Mouse (Mus musculus) forebrain, postnatal 0 days (tissue): ENCODE data around the gene Tor1a. TPM values are rescaled to one million over a fixed set of nuclear protein-coding genes. Genes with fewer than 3 reads are reported as not detected.

Experiments used
- ATAC-seq: fragments of 200-750 bp; cut with Nextera tagmentation; 2 replicates; pipeline ENCODE4 v1.8.0; 2017; ENCODE audit warnings: mild to moderate bottlenecking, moderate library complexity
- DNase-seq: peaks from one replicate; pipeline ENCODE4 v3.0.0-alpha.2; 2015
- H3K27ac ChIP-seq: fragments of 300-500 bp; sonication (generic); 2 replicates; pipeline ENCODE4 v1.5.1; 2014; ENCODE audit warnings: low read depth, mild to moderate bottlenecking, antibody characterized with exemption, low read length, moderate library complexity, mixed read lengths
- H3K27me3 ChIP-seq: fragments of 300-500 bp; sonication (generic); 2 replicates; pipeline ENCODE4 v1.6.1; 2014; ENCODE audit warnings: mild to moderate bottlenecking, low read length, mixed read lengths; ENCODE audit not compliant: insufficient read depth
- H3K36me3 ChIP-seq: fragments of 300-500 bp; sonication (generic); 2 replicates; pipeline ENCODE4 v1.6.1; 2014; ENCODE audit warnings: mild to moderate bottlenecking, moderate library complexity; ENCODE audit not compliant: insufficient read depth
- H3K4me1 ChIP-seq: fragments of 300-500 bp; sonication (generic); 2 replicates; pipeline ENCODE4 v1.6.1; 2014; ENCODE audit warnings: antibody characterized with exemption; ENCODE audit not compliant: insufficient read depth
- H3K4me2 ChIP-seq: fragments of 300-500 bp; sonication (generic); 2 replicates; pipeline ENCODE4 v1.6.1; 2014; ENCODE audit warnings: low read depth, mild to moderate bottlenecking, moderate library complexity
- H3K4me3 ChIP-seq: fragments of 300-500 bp; sonication (generic); 2 replicates; pipeline ENCODE4 v1.5.1; 2014; ENCODE audit warnings: low read depth, low read length, mixed read lengths
- H3K9ac ChIP-seq: fragments of 300-500 bp; sonication (generic); 2 replicates; pipeline ENCODE4 v1.6.1; 2014; ENCODE audit warnings: mild to moderate bottlenecking
- H3K9me3 ChIP-seq: fragments of 300-500 bp; sonication (generic); 2 replicates; pipeline ENCODE4 v1.6.1; 2016; ENCODE audit warnings: low read length
- CTCF ChIP-seq: sonication (generic); IDR thresholded peaks from 2 replicates; pipeline ENCODE4 v1.5.1; 2016; ENCODE audit warnings: antibody characterized with exemption, control low read depth, low read depth
- WGBS: fragments of 180-500 bp; shearing (Covaris S2); extraction: QIAGEN DNeasy Blood & Tissue Kit; methylation state at CpG from one replicate; pipeline ENCODE4 v1.1.7; 2014; 5-methylcytosine and 5-hydroxymethylcytosine counted together
- polyA plus RNA-seq: library from polyadenylated mRNA; unstranded; fragments of >200 nt; fragmentation: Nextera tagmentation; extraction: Ambion mirVana; gene quantifications from 2 replicates; pipeline ENCODE4 v1.2.1, GENCODE M21; 2015
- total RNA-seq: library from RNA; depleted of rRNA; stranded (reverse); fragments of >200 nt; gene quantifications from 2 replicates; pipeline ENCODE4 v1.2.3, GENCODE M21; 2014; rRNA removed

Tor1a gene
- total and polyA plus RNA-seq, 2 experiments from 2014 or later = 53.6 to 97.3 TPM

DNA sequence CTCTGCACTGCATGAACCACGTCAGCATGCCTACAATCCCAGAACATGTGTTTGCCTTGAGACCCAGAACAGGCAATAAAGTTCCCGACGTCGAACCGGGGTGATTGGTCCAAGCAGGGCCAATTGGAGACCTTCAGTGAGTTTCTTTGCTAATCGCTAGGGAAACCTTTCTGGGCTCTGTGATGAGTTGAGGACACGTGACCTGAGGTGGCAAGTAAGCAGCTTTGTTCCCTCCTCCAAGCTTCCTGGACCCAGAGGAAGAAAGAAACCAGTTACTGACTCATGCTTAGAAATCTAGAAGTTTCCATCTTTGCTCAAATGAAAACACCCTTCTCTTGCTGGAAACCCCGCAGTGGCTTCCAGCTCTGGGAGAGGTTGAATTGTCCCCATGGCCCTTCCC is 54.7 kb downstream of the Tor1a start:
- Histone ChIP-seq H3K4me2 (no peak overlapping the region), H3K27me3 (no peaks in the 10 kb centered on the region), H3K9me3 (no peaks in the 10 kb centered on the region), H3K27ac (no peak overlapping the region), H3K36me3 (no peaks in the 10 kb centered on the region), H3K9ac (no peak overlapping the region), H3K4me1 (0 out of 2 replicates have a peak, but pooled peaks cover 3% of the 10 kb centered on the region), H3K4me3 (no peak overlapping the region)
- no peak for ATAC-seq
- DNase-seq = no peak
- WGBS = 90% methylated on average over 8 of the region's 8 CpGs
- no peak for TF ChIP-seq CTCF

DNA sequence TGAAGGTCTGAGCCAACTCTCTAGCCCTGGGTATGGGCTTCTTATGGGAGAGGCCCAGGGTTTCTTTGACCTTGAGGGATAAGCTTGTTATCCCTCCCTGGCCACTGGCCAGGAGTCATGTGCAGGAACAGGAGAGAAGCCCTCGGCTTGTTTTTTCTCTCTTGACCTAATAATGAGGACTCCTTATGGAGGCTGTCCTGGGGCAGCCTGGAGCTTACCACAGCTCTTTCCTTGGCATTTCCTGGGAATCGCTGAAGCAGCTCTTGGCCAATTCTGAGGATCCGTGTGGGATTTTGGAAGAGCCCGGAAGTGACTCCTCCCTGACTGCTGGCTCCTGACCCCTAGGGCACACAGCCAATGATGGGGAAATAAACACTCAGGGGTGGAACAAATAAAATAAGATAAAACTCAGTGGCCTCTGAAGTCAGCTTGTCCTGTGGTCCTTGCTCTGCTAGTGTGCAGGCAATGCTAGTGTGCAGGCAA is 55.4 kb downstream of the Tor1a start:
- H3K9me3 ChIP-seq = no peaks in the 10 kb centered on the region
- no peak for ATAC-seq
- 0 out of 2 replicates have a peak, but pooled peaks cover 3% of the 10 kb centered on the region for H3K4me1 ChIP-seq
- H3K4me2 ChIP-seq = no peak overlapping the region
- H3K4me3 ChIP-seq = no peak overlapping the region
- 64% methylated on average over 4 of the region's 4 CpGs for WGBS
- H3K9ac ChIP-seq = no peak overlapping the region
- H3K36me3 ChIP-seq = no peaks in the 10 kb centered on the region
- no peak for TF ChIP-seq CTCF
- H3K27ac ChIP-seq = no peak overlapping the region
- DNase-seq = no peak
- H3K27me3 ChIP-seq = no peaks in the 10 kb centered on the region

Other genes starting within 250 kb of the Tor1a start
- 0.77 and 1.8 TPM in 2 replicates for gene 1700001O22Rik, start 164.3 kb downstream of the Tor1a start, total RNA-seq
- 1.4 and 1.5 TPM in 2 replicates for gene 1700001O22Rik, start 164.3 kb downstream of the Tor1a start, polyA plus RNA-seq
- 87.6 and 105 TPM in 2 replicates for gene Ntmt1, start 160.1 kb downstream of the Tor1a start, total RNA-seq
- 106 and 107 TPM in 2 replicates for gene Ntmt1, start 160.1 kb downstream of the Tor1a start, polyA plus RNA-seq
- 32.7 and 45.2 TPM in 2 replicates for gene Asb6, start 137.6 kb downstream of the Tor1a start, total RNA-seq
- 31.3 and 36.0 TPM in 2 replicates for gene Asb6, start 137.6 kb downstream of the Tor1a start, polyA plus RNA-seq
- 2.5 and 4.1 TPM in 2 replicates for gene Prrx2, start 133.0 kb downstream of the Tor1a start, total RNA-seq
- 3.6 and 3.7 TPM in 2 replicates for gene Prrx2, start 133.0 kb downstream of the Tor1a start, polyA plus RNA-seq
- gene Ptges, start 38.1 kb downstream of the Tor1a start, total RNA-seq = 4.2 and 6.3 TPM in 2 replicates
- gene Ptges, start 38.1 kb downstream of the Tor1a start, polyA plus RNA-seq = 4.8 TPM in 2 replicates
- gene Tor1b, start 15.0 kb downstream of the Tor1a start, total RNA-seq = 30.4 and 40.0 TPM in 2 replicates
- 14.5 and 16.9 TPM in 2 replicates for gene Tor1b, start 15.0 kb downstream of the Tor1a start, polyA plus RNA-seq
- 43.3 and 47.1 TPM in 2 replicates for gene BC005624, start 14.3 kb upstream of the Tor1a start, total RNA-seq
- 76.1 and 84.6 TPM in 2 replicates for gene BC005624, start 14.3 kb upstream of the Tor1a start, polyA plus RNA-seq
- gene Usp20, start 14.3 kb upstream of the Tor1a start, total RNA-seq = 37.9 and 38.1 TPM in 2 replicates
- 23.7 and 31.9 TPM in 2 replicates for gene Usp20, start 14.3 kb upstream of the Tor1a start, polyA plus RNA-seq
- gene Fnbp1, start 174.1 kb upstream of the Tor1a start, total RNA-seq = 9.2 and 13.3 TPM in 2 replicates
- gene Fnbp1, start 174.1 kb upstream of the Tor1a start, polyA plus RNA-seq = 9.8 and 20.1 TPM in 2 replicates
- gene Gpr107, start 184.4 kb upstream of the Tor1a start, total RNA-seq = 40.8 and 47.6 TPM in 2 replicates
- gene Gpr107, start 184.4 kb upstream of the Tor1a start, polyA plus RNA-seq = 20.3 and 24.0 TPM in 2 replicates